Mouse (Mus musculus) small intestine, adult 2 months (tissue): Measurements from ENCODE around the gene Fam163b.

Experiments used
- CTCF ChIP-seq: fragments of 200-500 bp; IDR thresholded peaks from 2 replicates; pipeline ENCODE4 v1.5.1; 2012; ENCODE audit warnings: low read depth, mild to moderate bottlenecking, control low read depth, inconsistent platforms, low read length, moderate library complexity, mixed read lengths; ENCODE audit not compliant: insufficient replicate concordance, insufficient read length; ENCODE audit errors: extremely low read depth
- POLR2A ChIP-seq: fragments of 200-500 bp; IDR thresholded peaks from 2 replicates; pipeline ENCODE4 v1.6.1; 2012; ENCODE audit warnings: low read depth, mild to moderate bottlenecking, control low read depth, inconsistent platforms, low read length, moderate library complexity

- TF ChIP-seq CTCF (no peak), POLR2A (no peak)
Measured at GRCm38 (mm10) chr2:27163851-27164250, 21.6 kb upstream of the Fam163b start.
